Mouse (Mus musculus) heart, embryonic 15.5 days (tissue): ENCODE measurements at regions not wholly inside any gene's neighbourhood (a gene's known extent, or its start where the extent isn't known, plus 50 kb on each side); places are given as distances from the start of the nearest gene placed in this dataset.

Experiments
- ATAC-seq: fragments of 200-750 bp; cut with Nextera tagmentation; replicated peaks from 2 replicates; pipeline ENCODE4 v1.8.0; 2017; ENCODE audit warnings: low read depth, moderate TSS enrichment; ENCODE audit not compliant: insufficient number of reproducible peaks, insufficient read depth, low FRiP score
- H3K27ac ChIP-seq: fragments of 300-500 bp; sonication (generic); 2 replicates; pipeline ENCODE4 v1.5.1; 2015; ENCODE audit warnings: mild to moderate bottlenecking, inconsistent platforms
- H3K27me3 ChIP-seq: fragments of 300-500 bp; sonication (generic); 2 replicates; pipeline ENCODE4 v1.6.1; 2015; ENCODE audit warnings: inconsistent platforms
- H3K36me3 ChIP-seq: fragments of 300-500 bp; sonication (generic); 2 replicates; pipeline ENCODE4 v1.6.1; 2015; ENCODE audit warnings: mild to moderate bottlenecking, inconsistent platforms
- H3K4me1 ChIP-seq: fragments of 300-500 bp; sonication (generic); replicated peaks from 2 replicates; pipeline ENCODE4 v1.6.1; 2015; ENCODE audit warnings: inconsistent platforms
- H3K4me2 ChIP-seq: fragments of 300-500 bp; sonication (generic); 2 replicates; pipeline ENCODE4 v1.6.1; 2015; ENCODE audit warnings: inconsistent platforms, mild to moderate bottlenecking, moderate library complexity
- H3K4me3 ChIP-seq: fragments of 300-500 bp; sonication (generic); 2 replicates; pipeline ENCODE4 v1.5.1; 2015; ENCODE audit warnings: mild to moderate bottlenecking, inconsistent platforms
- H3K9ac ChIP-seq: fragments of 300-500 bp; sonication (generic); 2 replicates; pipeline ENCODE4 v1.6.1; 2015; ENCODE audit warnings: mild to moderate bottlenecking, inconsistent platforms
- H3K9me3 ChIP-seq: fragments of 300-500 bp; sonication (generic); replicated peaks from 2 replicates; pipeline ENCODE4 v1.6.1; 2016; ENCODE audit warnings: inconsistent platforms
- WGBS: fragments of 180-500 bp; shearing (Covaris S2); methylation state at CpG from one replicate; pipeline ENCODE4 v1.1.7; 2015; ENCODE audit warnings: mixed read lengths; 5-methylcytosine and 5-hydroxymethylcytosine counted together

GRCm38 (mm10) chr17:64950802-64951624, 115.1 kb upstream of the 4930583I09Rik start:
- no peak overlapping the region for H3K27ac ChIP-seq
- no peak overlapping the region for H3K9ac ChIP-seq
- WGBS, result 71% methylated on average over 6 of the region's 6 CpGs
- no peak overlapping the region for H3K4me2 ChIP-seq
- no peaks in the 10 kb centered on the region for H3K9me3 ChIP-seq
- no peak overlapping the region for H3K4me3 ChIP-seq
- no peak for ATAC-seq
- H3K27me3 ChIP-seq, result no peaks in the 10 kb centered on the region
- H3K36me3 ChIP-seq, result no peaks in the 10 kb centered on the region
- H3K4me1 ChIP-seq, result no peaks in the 10 kb centered on the region

- Histone ChIP-seq H3K27ac (no peak overlapping the region), H3K4me2 (no peak overlapping the region), H3K9me3 (0 out of 2 replicates have a peak, but pooled peaks cover 3% of the 10 kb centered on the region), H3K9ac (no peak overlapping the region), H3K27me3 (no peaks in the 10 kb centered on the region), H3K4me1 (no peaks in the 10 kb centered on the region), H3K36me3 (no peaks in the 10 kb centered on the region), H3K4me3 (no peak overlapping the region)
- ATAC-seq, result no peak
- WGBS, result 66% methylated on average over 2 of the region's 2 CpGs
These were observed 107.3 kb upstream of the 4930583I09Rik start for GRCm38 (mm10) chr17:64943213-64943612.

GRCm38 (mm10) chr17:64941555-64941954, 105.7 kb upstream of the 4930583I09Rik start:
- Histone ChIP-seq H3K27ac (no peak overlapping the region), H3K9ac (no peak overlapping the region), H3K4me3 (no peak overlapping the region), H3K9me3 (0 out of 2 replicates have a peak, but pooled peaks cover 3% of the 10 kb centered on the region), H3K27me3 (no peaks in the 10 kb centered on the region), H3K36me3 (no peaks in the 10 kb centered on the region), H3K4me2 (no peak overlapping the region), H3K4me1 (no peaks in the 10 kb centered on the region)
- ATAC-seq, result no peak
- 92% methylated on average over 6 of the region's 6 CpGs for WGBS

- 0 out of 2 replicates have a peak, but pooled peaks cover 3% of the 10 kb centered on the region for H3K9me3 ChIP-seq
- H3K4me3 ChIP-seq, result no peak overlapping the region
- no peak overlapping the region for H3K4me2 ChIP-seq
- no peak for ATAC-seq
- 67% methylated on average over 4 of the region's 4 CpGs for WGBS
- no peaks in the 10 kb centered on the region for H3K27me3 ChIP-seq
- H3K4me1 ChIP-seq, result 0 out of 2 replicates have a peak, but pooled peaks cover 3% of the 10 kb centered on the region
- H3K27ac ChIP-seq, result no peak overlapping the region
- no peaks in the 10 kb centered on the region for H3K36me3 ChIP-seq
- no peak overlapping the region for H3K9ac ChIP-seq
These were observed 99.8 kb upstream of the 4930583I09Rik start for GRCm38 (mm10) chr17:64935683-64936082.

- H3K4me3 ChIP-seq, result no peak overlapping the region
- H3K27me3 ChIP-seq, result no peaks in the 10 kb centered on the region
- no peaks in the 10 kb centered on the region for H3K36me3 ChIP-seq
- H3K9ac ChIP-seq, result no peak overlapping the region
- H3K27ac ChIP-seq, result no peak overlapping the region
- 0 out of 2 replicates have a peak, but pooled peaks cover 3% of the 10 kb centered on the region for H3K4me1 ChIP-seq
- H3K4me2 ChIP-seq, result no peak overlapping the region
- 0 out of 2 replicates have a peak, but pooled peaks cover 3% of the 10 kb centered on the region for H3K9me3 ChIP-seq
- ATAC-seq, result no peak
- WGBS, result 54% methylated on average over 1 of the region's 1 CpGs
These were observed 98.5 kb upstream of the 4930583I09Rik start for GRCm38 (mm10) chr17:64934411-64934810.

- Histone ChIP-seq H3K4me3 (no peak overlapping the region), H3K4me1 (0 out of 2 replicates have a peak, but pooled peaks cover 3% of the 10 kb centered on the region), H3K4me2 (no peak overlapping the region), H3K27ac (no peak overlapping the region), H3K9ac (no peak overlapping the region), H3K27me3 (no peaks in the 10 kb centered on the region), H3K9me3 (no peaks in the 10 kb centered on the region), H3K36me3 (no peaks in the 10 kb centered on the region)
- no peak for ATAC-seq
- WGBS, result 56% methylated on average over 7 of the region's 7 CpGs
These were observed 95.1 kb upstream of the 4930583I09Rik start for GRCm38 (mm10) chr17:64930816-64931428.

- H3K27me3 ChIP-seq, result no peaks in the 10 kb centered on the region
- no peak overlapping the region for H3K4me2 ChIP-seq
- no peak for ATAC-seq
- H3K36me3 ChIP-seq, result no peaks in the 10 kb centered on the region
- no peak overlapping the region for H3K4me3 ChIP-seq
- H3K27ac ChIP-seq, result no peak overlapping the region
- WGBS, result 74% methylated on average over 5 of the region's 5 CpGs
- H3K9ac ChIP-seq, result no peak overlapping the region
- H3K9me3 ChIP-seq, result no peaks in the 10 kb centered on the region
- H3K4me1 ChIP-seq, result peaks cover 8% of the 10 kb centered on the region
These were observed 87.9 kb upstream of the 4930583I09Rik start for GRCm38 (mm10) chr17:64923762-64924161.

- H3K4me3 ChIP-seq, result no peak overlapping the region
- no peak for ATAC-seq
- no peak overlapping the region for H3K9ac ChIP-seq
- WGBS, result 58% methylated on average over 4 of the region's 4 CpGs
- no peak overlapping the region for H3K27ac ChIP-seq
- no peaks in the 10 kb centered on the region for H3K27me3 ChIP-seq
- peaks cover 13% of the 10 kb centered on the region for H3K4me1 ChIP-seq
- H3K36me3 ChIP-seq, result no peaks in the 10 kb centered on the region
- no peaks in the 10 kb centered on the region for H3K9me3 ChIP-seq
- no peak overlapping the region for H3K4me2 ChIP-seq
These were observed 86.4 kb upstream of the 4930583I09Rik start for GRCm38 (mm10) chr17:64922235-64922634.

GRCm38 (mm10) chr17:64920236-64920635, 84.4 kb upstream of the 4930583I09Rik start:
- 65% methylated on average over 2 of the region's 2 CpGs for WGBS
- Histone ChIP-seq H3K36me3 (no peaks in the 10 kb centered on the region), H3K27me3 (no peaks in the 10 kb centered on the region), H3K4me2 (no peak overlapping the region), H3K9me3 (no peaks in the 10 kb centered on the region), H3K9ac (no peak overlapping the region), H3K4me1 (peaks cover 13% of the 10 kb centered on the region), H3K27ac (no peak overlapping the region), H3K4me3 (no peak overlapping the region)
- no peak for ATAC-seq

- Histone ChIP-seq H3K27me3 (no peaks in the 10 kb centered on the region), H3K4me2 (no peak overlapping the region), H3K27ac (no peak overlapping the region), H3K4me3 (no peak overlapping the region), H3K4me1 (peaks cover 24% of the 10 kb centered on the region), H3K9ac (no peak overlapping the region), H3K9me3 (no peaks in the 10 kb centered on the region), H3K36me3 (no peaks in the 10 kb centered on the region)
- WGBS, result 76% methylated on average over 4 of the region's 4 CpGs
- no peak for ATAC-seq
These were observed 82.0 kb upstream of the 4930583I09Rik start for GRCm38 (mm10) chr17:64917830-64918229.

GRCm38 (mm10) chr17:64916657-64917056, 80.8 kb upstream of the 4930583I09Rik start:
- Histone ChIP-seq H3K9ac (no peak overlapping the region), H3K9me3 (no peaks in the 10 kb centered on the region), H3K36me3 (no peaks in the 10 kb centered on the region), H3K4me3 (no peak overlapping the region), H3K4me1 (peaks cover 21% of the 10 kb centered on the region), H3K27me3 (0 out of 2 replicates have a peak, but pooled peaks cover 3% of the 10 kb centered on the region), H3K4me2 (no peak overlapping the region), H3K27ac (no peak overlapping the region)
- 70% methylated on average over 6 of the region's 6 CpGs for WGBS
- ATAC-seq, result no peak
